Mouse (Mus musculus) kidney, postnatal 14 days (tissue): ENCODE measurements around the gene Itgb3.

ENCODE experiments used
- DNase-seq: peaks from one replicate; pipeline ENCODE4 v3.0.0; 2022; ENCODE audit warnings: mixed read lengths

Gene Itgb3

GRCm38 (mm10) chr11:104622040-104622962 lies 14.5 kb downstream of the Itgb3 start:
- no peak for DNase-seq

- DNase-seq = peak; percentile 31
Measured at GRCm38 (mm10) chr11:104624791-104625391, 17.1 kb downstream of the Itgb3 start.

DNA sequence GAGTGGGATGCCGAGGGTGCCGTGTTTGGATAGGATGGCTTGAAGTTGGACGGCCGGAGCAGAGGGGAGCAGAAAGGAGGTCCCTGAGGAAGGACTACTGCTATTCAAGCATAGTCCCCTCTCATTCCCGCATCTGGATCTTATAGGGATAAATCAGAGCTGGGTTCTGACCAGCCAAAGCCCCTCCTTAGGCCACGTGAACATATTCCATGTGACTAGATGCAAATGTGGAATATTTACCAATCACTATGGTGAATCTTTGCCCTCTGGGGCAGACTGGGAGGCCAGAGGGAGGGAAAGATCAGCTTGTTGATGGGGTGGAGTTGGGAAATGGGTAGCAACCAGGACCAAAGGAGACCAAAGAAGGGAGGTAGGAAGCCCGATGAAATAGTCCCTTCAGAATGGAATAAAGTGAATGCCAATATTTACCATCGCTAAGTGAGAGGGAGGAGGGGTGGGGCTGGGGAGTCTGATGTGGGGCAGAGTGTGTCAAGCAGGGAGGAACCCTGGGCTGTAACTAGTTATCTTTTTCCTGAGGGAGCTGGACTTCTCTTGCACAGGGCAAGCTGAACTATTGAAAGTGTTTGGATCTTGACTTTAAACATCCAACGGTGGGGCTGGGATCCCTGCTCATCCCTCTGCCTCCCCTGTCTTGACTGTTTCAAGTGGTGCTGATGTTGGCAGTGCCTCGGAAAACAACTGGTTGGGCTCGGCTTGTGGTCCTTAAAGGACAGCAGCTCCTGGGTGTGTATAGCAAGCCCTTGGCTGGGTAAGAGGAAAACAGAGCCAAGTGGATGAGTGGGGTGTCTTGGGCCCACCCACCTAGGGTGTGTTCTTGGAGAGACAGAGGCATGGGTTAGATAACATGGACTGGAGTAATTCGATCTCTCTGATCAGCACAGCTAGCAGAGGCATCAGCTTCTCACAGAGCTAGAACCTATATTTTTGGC lies 17.9 kb downstream of the Itgb3 start:
- no peak for DNase-seq

DNA sequence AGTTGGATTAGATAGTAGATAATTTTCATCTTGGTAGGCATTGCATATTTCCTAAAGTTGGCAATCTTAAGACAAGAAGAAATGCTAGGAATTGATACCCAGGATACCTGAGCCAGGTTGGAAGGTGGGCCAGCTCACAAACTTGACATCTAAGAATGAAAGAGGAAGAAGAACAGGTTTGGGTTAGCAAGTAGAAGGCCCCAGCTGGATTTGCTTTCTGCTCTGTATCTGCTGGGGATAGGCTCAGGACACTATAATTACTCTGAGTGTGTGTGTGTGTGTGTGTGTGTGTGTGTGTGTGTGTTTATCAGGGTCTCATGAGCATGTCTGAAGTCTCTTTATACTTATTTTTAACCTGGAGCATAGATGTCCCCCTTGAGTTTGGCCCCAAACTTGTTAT lies 18.8 kb downstream of the Itgb3 start:
- DNase-seq = no peak

DNA sequence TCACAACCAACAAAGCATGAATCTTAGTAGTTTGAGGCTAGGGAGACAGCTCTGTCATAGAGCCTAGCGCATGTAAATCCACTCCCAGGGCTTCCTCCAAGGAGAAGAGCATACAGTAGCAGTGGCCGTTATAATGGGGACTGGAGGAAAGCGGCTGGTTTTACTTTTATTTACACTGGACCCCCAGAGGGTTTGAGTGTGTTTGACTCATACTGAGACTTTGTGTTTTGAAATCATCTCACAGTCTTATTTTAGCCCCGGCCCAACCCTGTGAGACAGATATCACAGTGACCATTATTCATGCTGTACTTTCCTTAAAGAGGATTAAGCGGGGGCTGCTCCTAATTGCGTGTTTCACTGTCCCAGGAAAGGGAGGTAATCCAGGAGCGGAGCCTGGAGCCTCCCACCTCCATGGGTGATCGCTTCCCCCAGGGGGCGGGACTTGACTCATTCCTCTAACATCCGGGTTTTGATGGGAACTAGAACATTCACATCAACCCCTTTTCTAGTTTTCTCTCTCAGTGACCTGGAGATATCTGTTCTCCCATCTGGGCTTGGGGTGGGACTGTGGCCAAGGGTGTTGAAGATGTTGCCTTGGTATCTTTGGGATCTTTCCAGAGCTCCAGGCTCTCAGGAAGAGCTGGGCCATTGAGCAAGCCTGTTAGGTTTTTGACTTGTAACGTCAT lies 20.0 kb downstream of the Itgb3 start:
- DNase-seq = no peak

DNA sequence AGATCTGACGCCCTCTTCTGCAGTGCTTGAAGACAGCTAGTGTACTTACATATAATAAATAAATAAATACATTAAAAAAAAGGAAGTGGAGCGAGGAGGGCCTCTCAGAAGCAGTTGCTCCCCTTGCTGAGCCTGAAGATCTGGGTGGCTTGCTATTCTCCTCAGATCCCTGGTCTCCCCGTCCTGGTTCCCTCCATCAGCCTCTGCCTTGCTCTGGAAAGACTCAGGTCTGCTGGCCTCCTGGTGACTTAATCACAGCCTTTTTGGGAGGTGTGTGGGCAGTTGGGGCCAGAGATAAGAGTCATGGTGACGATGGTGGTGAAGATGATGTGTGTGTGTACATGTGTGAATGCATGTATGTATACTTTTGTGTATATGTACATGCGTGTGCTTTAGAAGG lies 20.8 kb downstream of the Itgb3 start:
- DNase-seq = no peak

DNA sequence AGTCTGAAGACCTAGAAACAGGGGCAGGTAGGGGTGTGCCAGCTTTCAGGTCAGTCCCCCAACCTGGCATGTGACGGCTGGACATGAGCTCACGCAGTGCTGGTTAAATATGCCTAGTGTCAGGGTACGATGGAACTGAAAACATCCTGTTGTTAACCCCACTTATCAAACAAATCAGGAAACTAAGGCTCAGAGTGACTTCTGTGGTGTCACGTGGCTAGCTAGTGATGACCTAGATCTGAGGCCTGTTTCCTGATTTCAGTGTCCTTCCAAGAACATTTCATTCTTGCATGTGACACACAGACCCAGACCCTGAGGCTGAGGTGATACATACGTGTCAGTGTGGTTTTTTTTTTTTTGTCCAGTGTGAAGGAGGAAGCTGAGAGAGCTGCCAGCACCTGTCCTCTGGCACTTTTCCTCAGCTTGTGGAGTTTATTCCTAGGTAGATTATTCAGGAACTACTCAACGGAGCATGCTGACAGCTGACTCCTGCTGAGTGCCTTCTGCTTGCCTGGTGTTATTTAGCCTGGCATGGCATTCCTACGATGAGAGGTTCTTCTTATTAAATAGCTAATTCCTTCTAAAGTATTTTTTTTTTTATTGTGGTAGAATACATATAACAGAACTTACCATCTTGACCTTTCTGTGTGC lies 22.5 kb downstream of the Itgb3 start:
- no peak for DNase-seq

GRCm38 (mm10) chr11:104631306-104631705 lies 23.5 kb downstream of the Itgb3 start:
- no peak for DNase-seq

DNA sequence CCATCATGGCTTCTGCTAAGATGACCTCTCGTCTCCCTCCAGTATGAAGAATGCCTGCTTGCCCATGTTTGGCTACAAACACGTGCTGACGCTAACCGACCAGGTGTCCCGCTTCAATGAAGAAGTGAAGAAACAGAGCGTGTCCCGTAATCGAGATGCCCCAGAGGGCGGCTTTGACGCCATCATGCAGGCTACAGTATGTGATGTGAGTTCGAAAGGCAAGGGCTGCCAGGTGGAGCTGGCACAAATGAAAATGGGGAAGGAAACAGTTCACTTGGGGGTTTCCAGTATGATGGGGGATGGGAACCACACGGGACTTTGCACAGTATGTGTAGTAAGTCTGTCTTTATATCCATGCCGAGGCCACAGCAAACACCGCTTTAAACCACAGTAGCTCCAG lies 29.2 kb downstream of the Itgb3 start:
- no peak for DNase-seq

DNA sequence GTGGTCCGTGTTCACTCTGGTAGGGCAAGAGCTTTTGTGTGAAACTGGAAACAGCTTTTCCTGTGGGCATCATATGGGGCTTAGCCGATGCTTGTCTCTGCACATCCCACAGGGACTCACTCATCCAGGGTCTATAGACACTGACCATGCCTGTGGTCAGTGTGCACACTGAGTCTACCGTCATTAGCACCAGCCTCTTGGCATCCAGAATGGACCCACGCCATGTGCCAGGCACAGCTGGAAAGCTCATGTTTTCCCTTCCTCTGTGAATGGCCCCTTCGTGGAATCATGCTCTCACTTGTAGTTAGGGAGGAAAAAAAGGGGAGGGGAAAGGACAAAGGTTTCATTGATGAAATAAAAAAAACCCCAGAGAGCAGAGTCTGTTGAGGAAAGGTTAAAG lies 30.2 kb downstream of the Itgb3 start:
- DNase-seq = no peak

DNA sequence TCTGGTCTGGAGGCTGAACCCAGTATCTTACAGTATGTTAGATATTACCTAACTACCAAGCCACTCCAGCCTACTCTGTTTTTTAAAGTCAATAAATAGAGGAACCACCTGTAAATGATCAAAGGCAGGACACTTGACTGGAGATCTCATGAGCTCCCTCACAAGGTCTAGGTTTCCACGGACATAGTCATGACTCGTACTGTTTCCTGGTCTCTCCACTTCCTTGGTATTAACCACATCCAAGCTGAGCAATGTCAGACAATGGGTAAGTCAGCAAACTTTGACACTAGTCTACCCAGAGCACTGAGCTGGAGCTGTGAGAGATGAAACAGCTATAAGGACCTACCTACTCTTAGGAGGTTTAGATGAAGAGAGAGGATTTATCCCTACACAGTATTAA lies 31.1 kb downstream of the Itgb3 start:
- DNase-seq = no peak

GRCm38 (mm10) chr11:104639634-104640033 lies 31.8 kb downstream of the Itgb3 start:
- no peak for DNase-seq

DNA sequence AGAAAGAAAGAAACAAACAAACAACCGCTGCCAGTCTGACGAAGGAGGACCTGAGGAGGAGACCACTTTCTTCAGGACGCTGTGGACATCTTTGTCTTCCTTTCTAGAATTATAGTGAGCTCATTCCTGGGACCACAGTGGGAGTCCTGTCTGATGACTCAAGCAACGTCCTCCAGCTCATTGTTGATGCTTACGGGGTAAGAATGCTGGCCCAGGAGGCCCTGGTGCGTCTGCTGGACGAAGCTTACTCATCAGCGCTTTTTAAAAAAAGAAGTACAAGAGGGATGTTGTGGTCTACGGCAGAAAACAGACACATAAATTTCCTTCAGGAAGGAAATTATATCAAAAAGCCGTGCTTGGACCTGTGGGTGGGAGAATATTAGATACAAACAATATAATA lies 33.1 kb downstream of the Itgb3 start:
- DNase-seq = no peak

GRCm38 (mm10) chr11:104643236-104643635 lies 35.4 kb downstream of the Itgb3 start:
- no peak for DNase-seq

DNA sequence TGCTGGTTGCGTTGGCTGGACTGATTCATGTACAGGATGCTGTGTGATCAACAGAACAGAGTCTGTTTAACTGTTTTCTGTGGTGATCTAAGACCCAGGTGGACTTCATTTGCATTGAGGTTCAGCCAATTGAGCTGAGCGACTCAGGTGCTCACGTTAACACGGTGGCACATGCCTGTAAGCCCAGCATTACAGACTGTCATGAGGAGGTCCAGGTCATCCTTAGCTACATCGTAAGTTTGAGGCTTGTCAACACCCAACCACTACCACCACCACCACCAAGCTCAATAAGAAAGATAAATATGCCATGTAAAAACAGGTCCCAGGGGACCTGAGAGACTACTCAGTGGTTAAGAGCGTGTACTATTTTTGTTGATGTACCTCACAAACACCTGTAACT lies 37.6 kb downstream of the Itgb3 start:
- no peak for DNase-seq

GRCm38 (mm10) chr11:104646173-104646572 lies 38.4 kb downstream of the Itgb3 start:
- no peak for DNase-seq

DNA sequence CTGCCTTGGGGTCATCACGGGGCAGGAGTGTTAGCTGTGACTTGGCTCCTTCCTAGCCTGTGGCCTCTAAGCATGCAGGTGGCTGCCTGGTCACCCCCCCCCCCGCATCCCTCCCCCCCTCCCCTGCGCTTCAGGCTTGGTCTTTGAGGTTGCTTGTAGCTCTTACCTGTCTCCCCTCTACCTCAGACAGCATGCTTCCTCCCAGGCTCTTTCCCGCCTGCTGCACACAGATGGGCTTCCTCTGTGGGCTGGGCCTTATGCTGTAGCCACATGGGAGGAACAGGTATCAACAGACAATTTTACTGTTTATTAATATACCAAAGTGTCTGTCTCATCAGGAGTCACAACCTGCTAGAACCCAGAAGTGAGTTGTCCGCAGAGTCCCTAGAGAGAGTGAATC lies 38.8 kb downstream of the Itgb3 start:
- no peak for DNase-seq

GRCm38 (mm10) chr11:104647188-104647867 lies 39.5 kb downstream of the Itgb3 start:
- DNase-seq = no peak

DNA sequence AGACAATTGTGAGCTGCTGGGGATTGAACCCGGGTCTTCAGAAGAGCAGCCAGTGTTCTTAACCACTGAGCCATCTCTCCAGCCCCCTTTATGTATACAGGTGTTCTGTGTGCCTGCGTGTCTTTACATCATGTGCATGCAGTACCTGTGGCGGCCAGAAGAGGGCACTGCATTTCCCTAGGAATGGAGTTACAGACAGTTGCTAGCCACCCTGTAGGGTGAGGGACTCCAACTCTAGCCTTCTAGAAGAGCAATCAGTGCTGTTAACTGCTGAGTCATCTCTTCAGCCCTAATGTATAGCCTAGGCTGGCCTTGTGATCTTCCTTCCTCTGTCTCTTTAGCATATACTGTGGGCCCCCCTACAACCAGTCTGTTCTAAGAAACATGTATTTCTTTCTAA lies 40.8 kb downstream of the Itgb3 start:
- DNase-seq = no peak

GRCm38 (mm10) chr11:104660599-104660998 lies 52.8 kb downstream of the Itgb3 start:
- no peak for DNase-seq

GRCm38 (mm10) chr11:104661106-104661505 lies 53.3 kb downstream of the Itgb3 start:
- no peak for DNase-seq
